Comparison of ENCODE assay signal across 17 mouse cellular contexts in genomic region chr4:126084382-126084781, GRCm38 (mm10).
"Had no signal": no experiment of that assay in that cellular context is flagged by ENCODE, and none has a peak within 500 bp of the region (broad histone marks: within the 10 kb centered on the region; RNA-seq: fewer than 3 reads in every experiment).

No protein-coding gene starts in this region.

- H3K36me3 ChIP-seq: lung, embryonic 15.5 days; stomach, embryonic 15.5 days had no signal

- H3K4me1 ChIP-seq: lung, embryonic 15.5 days; midbrain, embryonic 13.5 days; midbrain, embryonic 15.5 days; neural tube, embryonic 12.5 days had no signal

- H3K4me2 ChIP-seq: lung, embryonic 15.5 days; midbrain, embryonic 11.5 days; midbrain, embryonic 13.5 days; midbrain, embryonic 15.5 days; neural tube, embryonic 12.5 days; stomach, embryonic 15.5 days had no signal

- DNase-seq: liver, postnatal 0 days; lung, adult 2 months; lung, postnatal 14 days; lung, postnatal 36 days; right cerebral cortex, postnatal 14 days; thymus, adult 18-20 months; thymus, postnatal 14 days; thymus, postnatal 36 days had no signal

- H3K9me3 ChIP-seq: lung, embryonic 15.5 days; midbrain, embryonic 13.5 days; midbrain, embryonic 15.5 days; neural tube, embryonic 12.5 days; stomach, embryonic 15.5 days had no signal

- H3K9ac ChIP-seq: liver, postnatal 0 days; lung, embryonic 15.5 days; midbrain, embryonic 13.5 days; midbrain, embryonic 15.5 days; neural tube, embryonic 12.5 days; stomach, embryonic 15.5 days had no signal

- H3K27me3 ChIP-seq: lung, embryonic 15.5 days; midbrain, embryonic 13.5 days; midbrain, embryonic 15.5 days; neural tube, embryonic 12.5 days; stomach, embryonic 15.5 days had no signal

- ATAC-seq: liver, postnatal 0 days; lung, postnatal 0 days; midbrain, embryonic 13.5 days; midbrain, embryonic 15.5 days had no signal

- H3K4me3 ChIP-seq: lung, embryonic 15.5 days; megakaryocyte, embryonic 14.5 days; midbrain, embryonic 13.5 days; midbrain, embryonic 15.5 days; neural tube, embryonic 12.5 days; stomach, embryonic 15.5 days had no signal

- H3K27ac ChIP-seq: lung, embryonic 15.5 days; macrophage; midbrain, embryonic 13.5 days; midbrain, embryonic 15.5 days; neural tube, embryonic 12.5 days; stomach, embryonic 15.5 days had no signal
